Mouse (Mus musculus) heart, embryonic 11.5 days (tissue): Measurements from ENCODE around the gene Shprh. TPM values are rescaled to one million over a fixed set of nuclear protein-coding genes. Genes with fewer than 3 reads are reported as not detected.
"Not testable (repeated sequence)": the region's sequence is repeated elsewhere in the genome, so short reads cannot be mapped to it uniquely, and the experiment has no call there.

Experiments
- ATAC-seq: fragments of 200-750 bp; cut with Nextera tagmentation; replicated peaks from 2 replicates; pipeline ENCODE4 v1.8.0; 2017; ENCODE audit warnings: moderate library complexity; ENCODE audit not compliant: insufficient number of reproducible peaks, low FRiP score, low TSS enrichment
- H3K27ac ChIP-seq: fragments of 300-500 bp; sonication (generic); 2 replicates; pipeline ENCODE4 v1.5.1; 2014; ENCODE audit warnings: mild to moderate bottlenecking, low read depth, low read length
- H3K27me3 ChIP-seq: fragments of 300-500 bp; sonication (generic); 2 replicates; pipeline ENCODE4 v1.6.1; 2014; ENCODE audit warnings: mild to moderate bottlenecking, low read length, mixed read lengths; ENCODE audit not compliant: control insufficient read depth, insufficient read depth
- H3K36me3 ChIP-seq: fragments of 300-500 bp; sonication (generic); 2 replicates; pipeline ENCODE4 v1.6.1; 2014; ENCODE audit warnings: mild to moderate bottlenecking, low read length, moderate library complexity, mixed read lengths; ENCODE audit not compliant: control insufficient read depth, insufficient read depth
- H3K4me1 ChIP-seq: fragments of 300-500 bp; sonication (generic); 2 replicates; pipeline ENCODE4 v1.6.1; 2014; ENCODE audit warnings: low read length; ENCODE audit not compliant: control insufficient read depth, insufficient read depth
- H3K4me2 ChIP-seq: fragments of 300-500 bp; sonication (generic); 2 replicates; pipeline ENCODE4 v1.6.1; 2014; ENCODE audit warnings: mild to moderate bottlenecking, moderate library complexity
- H3K4me3 ChIP-seq: fragments of 300-500 bp; sonication (generic); 2 replicates; pipeline ENCODE4 v1.5.1; 2014; ENCODE audit warnings: low read depth, low read length
- H3K9ac ChIP-seq: fragments of 300-500 bp; sonication (generic); 2 replicates; pipeline ENCODE4 v1.6.1; 2014; ENCODE audit warnings: mild to moderate bottlenecking, low read depth, low read length, moderate library complexity
- H3K9me3 ChIP-seq: fragments of 300-500 bp; sonication (generic); replicated peaks from 2 replicates; pipeline ENCODE4 v1.6.1; 2016; ENCODE audit warnings: low read length; ENCODE audit not compliant: control insufficient read depth
- WGBS: fragments of 180-500 bp; shearing (Covaris S2); extraction: QIAGEN DNeasy Blood & Tissue Kit; methylation state at CpG from one replicate; pipeline ENCODE4 v1.1.7; 2014; ENCODE audit not compliant: insufficient replicate concordance; 5-methylcytosine and 5-hydroxymethylcytosine counted together
- polyA plus RNA-seq: library from polyadenylated mRNA; unstranded; fragments of >200 nt; fragmentation: Nextera tagmentation; extraction: Ambion mirVana; gene quantifications from 2 replicates; pipeline ENCODE4 v1.2.1, GENCODE M21; 2014

Shprh gene
- polyA plus RNA-seq, 1 experiment from 2014 or later = 20.1 TPM

DNA sequence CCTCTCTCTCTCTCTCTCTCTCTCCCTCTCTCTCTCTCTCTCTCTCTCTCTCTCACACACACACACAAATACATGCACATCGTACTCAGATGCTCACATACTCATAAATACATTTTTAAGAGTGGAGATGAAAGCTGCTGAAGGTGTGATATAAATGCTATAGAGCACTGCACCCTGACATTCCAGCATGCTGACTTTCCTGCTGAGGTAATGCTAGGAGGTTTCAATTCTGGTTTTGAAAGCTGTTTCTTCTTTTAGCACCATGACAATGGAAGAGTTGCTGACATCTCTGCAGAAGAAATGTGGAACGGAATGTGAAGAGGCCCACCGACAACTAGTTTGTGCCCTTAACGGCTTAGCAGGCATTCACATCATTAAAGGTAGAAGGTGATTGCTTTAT, 22.4 kb downstream of the Shprh start:
- Histone ChIP-seq H3K4me1 (no peaks in the 10 kb centered on the region), H3K4me2 (no peak overlapping the region), H3K27ac (peak overlapping the region; percentile 54; the same call in 1 of the 2 replicates), H3K27me3 (no peaks in the 10 kb centered on the region), H3K36me3 (peaks cover 16% of the 10 kb centered on the region), H3K9me3 (no peaks in the 10 kb centered on the region), H3K9ac (no peak overlapping the region), H3K4me3 (no peak overlapping the region)
- WGBS = 66% methylated on average over 4 of the region's 4 CpGs
- no peak for ATAC-seq

DNA sequence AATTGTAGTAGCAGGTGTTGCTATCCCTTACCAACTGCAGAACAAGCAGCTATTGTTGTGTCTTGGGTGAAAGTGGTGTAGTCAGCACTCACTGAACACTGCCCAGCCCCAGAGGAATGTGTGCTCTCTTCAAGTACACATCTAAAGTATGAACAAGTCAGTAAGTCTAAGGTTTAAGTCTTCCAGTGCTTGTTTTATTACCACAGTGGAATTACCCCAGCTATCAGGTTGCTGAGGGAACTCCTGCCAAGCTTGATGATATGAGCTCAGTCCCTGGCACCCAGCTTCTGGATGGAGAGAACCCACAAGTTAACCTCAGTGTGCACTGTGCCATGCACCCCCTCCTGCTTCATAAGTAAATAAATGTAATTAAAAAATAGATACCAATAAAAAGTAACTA, 23.3 kb downstream of the Shprh start:
- Histone ChIP-seq H3K9ac (no peak overlapping the region), H3K27ac (no peak overlapping the region), H3K4me3 (no peak overlapping the region), H3K9me3 (no peaks in the 10 kb centered on the region), H3K36me3 (peaks cover 12% of the 10 kb centered on the region), H3K4me1 (no peaks in the 10 kb centered on the region), H3K4me2 (no peak overlapping the region), H3K27me3 (no peaks in the 10 kb centered on the region)
- no peak; the same call in 1 of the 2 replicates for ATAC-seq

DNA sequence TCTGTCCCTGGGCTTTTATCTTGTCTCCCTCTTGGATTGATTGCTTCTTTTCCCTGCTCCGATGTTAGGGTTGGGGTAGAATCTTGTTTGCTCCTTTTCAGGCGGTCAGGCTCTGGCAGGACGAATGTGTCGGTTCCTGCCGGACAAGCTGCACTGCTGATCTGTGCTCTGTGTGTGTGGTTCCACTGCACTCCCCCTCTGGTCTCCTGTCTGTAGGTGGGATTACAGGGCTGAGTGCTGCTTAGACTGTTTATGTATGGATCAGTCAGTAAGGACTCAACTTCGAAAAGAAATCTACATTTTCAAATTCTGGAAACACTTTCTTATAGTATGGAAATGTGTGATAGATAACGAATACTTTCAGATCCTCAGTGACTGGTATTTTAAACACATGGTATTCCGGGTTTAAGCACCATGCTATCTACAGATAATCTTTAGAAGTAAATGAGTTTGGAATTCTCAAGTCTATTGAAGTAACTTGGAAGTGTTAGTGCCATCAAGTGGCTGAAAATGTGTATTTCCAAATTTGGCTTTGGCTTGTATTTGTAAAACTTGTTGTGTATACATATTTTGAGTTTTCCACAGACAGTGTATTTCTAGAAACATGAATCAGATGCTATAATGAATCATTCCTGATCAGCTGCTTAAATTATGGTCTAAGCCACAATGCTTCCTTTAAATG, 26.7 kb downstream of the Shprh start:
- H3K36me3 ChIP-seq = peaks cover 6% of the 10 kb centered on the region; the same call in 1 of the 2 replicates
- no peak overlapping the region for H3K27ac ChIP-seq
- H3K4me2 ChIP-seq = no peak overlapping the region
- no peaks in the 10 kb centered on the region for H3K4me1 ChIP-seq
- no peak overlapping the region for H3K4me3 ChIP-seq
- ATAC-seq = no peak
- WGBS = 78% methylated on average over 8 of the region's 8 CpGs
- H3K9me3 ChIP-seq = no peaks in the 10 kb centered on the region
- no peak overlapping the region for H3K9ac ChIP-seq
- no peaks in the 10 kb centered on the region for H3K27me3 ChIP-seq

DNA sequence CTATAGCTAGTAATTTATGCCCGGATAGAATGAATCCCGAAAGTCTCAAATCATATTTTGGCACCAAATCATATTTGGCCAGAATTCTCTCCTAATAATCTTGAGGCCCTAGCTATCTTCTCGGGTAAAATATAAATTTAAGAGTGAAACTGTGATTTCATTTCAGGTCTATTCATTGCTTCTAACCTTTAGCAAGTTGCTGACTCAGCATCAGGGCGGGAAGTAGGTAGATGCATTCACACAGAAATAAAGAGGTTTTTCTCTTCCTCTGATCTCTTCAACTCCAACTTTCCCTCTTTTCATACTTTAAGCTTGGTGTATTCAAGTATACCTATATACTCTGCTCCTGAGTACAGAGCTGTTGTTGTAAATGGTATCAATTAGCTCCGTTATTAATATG, 30.9 kb downstream of the Shprh start:
- H3K4me2 ChIP-seq = no peak overlapping the region
- WGBS = 91% methylated on average over 5 of the region's 5 CpGs
- H3K27me3 ChIP-seq = no peaks in the 10 kb centered on the region
- ATAC-seq = no peak
- H3K36me3 ChIP-seq = peaks cover 13% of the 10 kb centered on the region
- H3K9me3 ChIP-seq = no peaks in the 10 kb centered on the region
- H3K9ac ChIP-seq = no peak overlapping the region
- no peak overlapping the region for H3K4me3 ChIP-seq
- no peaks in the 10 kb centered on the region for H3K4me1 ChIP-seq
- no peak overlapping the region for H3K27ac ChIP-seq

DNA sequence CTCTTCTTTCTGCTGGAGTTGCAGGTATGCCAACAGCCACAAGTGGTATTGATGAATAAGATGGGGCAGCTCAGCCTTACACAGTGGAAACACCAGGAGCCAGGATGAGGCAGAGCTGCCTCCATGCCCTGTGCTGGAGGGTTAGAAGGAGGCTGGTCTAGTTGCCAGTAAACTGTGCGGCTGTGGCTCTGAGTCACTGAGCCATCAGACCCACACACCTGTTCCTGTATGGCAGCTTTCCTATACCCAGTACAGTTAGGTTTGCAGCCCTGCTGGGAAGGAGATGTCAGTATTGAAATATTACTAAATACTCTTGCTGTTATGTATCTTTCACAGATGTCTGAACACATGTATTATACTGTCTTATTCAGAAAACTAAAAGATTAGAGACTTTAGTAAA, 48.1 kb downstream of the Shprh start:
- Histone ChIP-seq H3K9ac (no peak overlapping the region), H3K4me2 (no peak overlapping the region), H3K4me1 (no peaks in the 10 kb centered on the region), H3K27me3 (no peaks in the 10 kb centered on the region), H3K9me3 (no peaks in the 10 kb centered on the region), H3K4me3 (no peak overlapping the region), H3K36me3 (peaks cover 14% of the 10 kb centered on the region; the same call in 1 of the 2 replicates), H3K27ac (no peak overlapping the region)
- 75% methylated on average over 1 of the region's 1 CpGs for WGBS
- ATAC-seq = no peak

DNA sequence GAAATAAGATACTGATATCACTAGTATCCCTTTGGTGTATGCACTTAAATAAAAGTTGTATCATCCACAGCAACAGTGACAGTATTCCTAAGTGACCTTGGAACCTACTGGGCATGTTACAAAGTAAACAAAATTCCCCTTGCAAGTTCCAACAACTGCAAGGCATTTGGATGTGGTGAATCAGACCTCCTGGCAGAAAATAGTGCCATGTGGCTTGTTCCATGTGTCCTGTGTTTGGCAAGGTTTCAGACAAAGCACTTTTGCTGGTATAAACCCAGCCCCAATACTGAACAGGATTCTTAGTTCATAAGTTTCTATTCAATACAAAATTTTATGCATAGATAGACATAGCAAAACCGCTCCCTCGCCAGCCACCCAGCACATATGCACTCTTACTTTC, 49.1 kb downstream of the Shprh start:
- 97% methylated on average over 2 of the region's 2 CpGs for WGBS
- no peak for ATAC-seq
- H3K4me2 ChIP-seq = no peak overlapping the region
- no peak overlapping the region for H3K4me3 ChIP-seq
- no peak overlapping the region for H3K27ac ChIP-seq
- no peaks in the 10 kb centered on the region for H3K27me3 ChIP-seq
- no peaks in the 10 kb centered on the region for H3K4me1 ChIP-seq
- no peak overlapping the region for H3K9ac ChIP-seq
- H3K36me3 ChIP-seq = peaks cover 17% of the 10 kb centered on the region; the same call in 1 of the 2 replicates
- no peaks in the 10 kb centered on the region for H3K9me3 ChIP-seq

DNA sequence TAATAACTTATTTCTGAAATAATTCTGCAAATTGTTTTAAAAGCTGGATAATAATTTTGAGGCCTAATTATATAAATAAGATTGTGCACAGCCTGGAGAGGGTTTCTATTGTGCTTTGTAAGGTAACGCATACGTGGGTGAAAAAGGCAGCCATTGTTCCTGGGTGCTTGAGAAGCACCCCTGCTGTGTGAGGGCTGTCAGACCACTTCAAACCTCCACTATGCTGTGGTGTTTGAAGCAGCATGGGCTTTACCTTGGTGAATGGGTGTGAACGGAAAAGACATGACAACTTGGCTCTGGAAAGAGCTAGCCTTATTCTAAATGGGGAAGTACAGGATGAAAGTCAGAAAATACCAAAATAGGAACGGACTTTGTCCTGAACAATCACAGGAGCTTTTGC, 50.8 kb downstream of the Shprh start:
- Histone ChIP-seq H3K4me1 (no peaks in the 10 kb centered on the region), H3K4me2 (no peak overlapping the region), H3K9me3 (no peaks in the 10 kb centered on the region), H3K4me3 (no peak overlapping the region), H3K9ac (no peak overlapping the region), H3K27ac (no peak overlapping the region), H3K36me3 (peaks cover 12% of the 10 kb centered on the region; the same call in 1 of the 2 replicates), H3K27me3 (no peaks in the 10 kb centered on the region)
- ATAC-seq = no peak
- 60% methylated on average over 4 of the region's 4 CpGs for WGBS

DNA sequence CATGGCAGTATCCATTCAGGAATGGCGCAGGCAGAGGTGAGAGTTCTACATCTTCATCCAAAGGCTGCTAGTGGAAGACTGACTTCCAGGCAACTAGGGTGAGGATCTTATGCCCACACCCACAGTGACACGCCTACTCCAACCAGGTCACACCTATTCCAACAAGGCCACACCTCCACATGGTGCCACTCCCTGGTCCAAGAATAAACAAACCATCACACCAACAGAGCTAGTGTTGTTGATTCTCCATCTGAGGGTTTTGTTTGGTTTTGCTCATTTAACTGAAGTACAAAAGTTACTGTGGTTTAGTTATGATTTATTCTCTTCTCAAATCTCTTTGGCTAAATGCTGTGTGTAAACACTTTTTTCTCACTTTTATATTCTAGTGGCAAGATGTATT, 56.7 kb downstream of the Shprh start:
- not testable (repeated sequence) for H3K4me1 ChIP-seq, H3K27ac ChIP-seq, H3K9me3 ChIP-seq, H3K9ac ChIP-seq, H3K27me3 ChIP-seq, H3K4me3 ChIP-seq, ATAC-seq, H3K4me2 ChIP-seq
- 93% methylated on average over 2 of the region's 2 CpGs for WGBS
- peaks cover 14% of the 10 kb centered on the region for H3K36me3 ChIP-seq

DNA sequence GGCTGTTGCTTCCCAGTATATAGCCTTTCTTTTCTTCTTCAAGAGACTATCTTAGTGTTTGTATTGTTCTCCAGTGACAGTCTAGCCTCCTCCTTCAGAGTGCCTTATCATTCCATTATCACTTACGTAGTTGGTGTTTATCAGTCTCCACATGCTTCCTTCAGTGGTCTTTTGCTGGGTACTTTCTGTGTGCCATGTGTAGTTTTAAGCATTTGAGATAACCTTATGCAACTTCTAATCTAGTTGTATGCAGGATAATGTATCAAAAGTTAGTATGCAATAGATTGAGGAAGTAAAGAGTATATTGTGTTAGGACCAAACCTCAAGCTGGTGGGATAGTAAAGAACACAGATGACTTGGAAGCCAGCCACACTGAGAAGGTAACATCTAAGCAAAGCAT, 59.4 kb downstream of the Shprh start:
- Histone ChIP-seq H3K4me2 (no peak overlapping the region), H3K9me3 (no peaks in the 10 kb centered on the region), H3K4me1 (no peaks in the 10 kb centered on the region), H3K4me3 (no peak overlapping the region), H3K36me3 (peaks cover 9% of the 10 kb centered on the region), H3K27ac (no peak overlapping the region), H3K9ac (no peak overlapping the region), H3K27me3 (no peaks in the 10 kb centered on the region)
- no peak for ATAC-seq
- WGBS = 58% methylated on average over 1 of the region's 1 CpGs
